Mouse (Mus musculus) thymus, postnatal 4 days (tissue): ENCODE results near the gene OR5BS1P.
A peak's percentile ranks its signal among the peaks of the same experiment; 100 is the strongest.
"Not testable (repeated sequence)": the region's sequence is repeated elsewhere in the genome, so short reads cannot be mapped to it uniquely, and the experiment has no call there.

ENCODE experiments used
- DNase-seq: peaks from one replicate; pipeline ENCODE4 v3.0.0; 2021

OR5BS1P gene

DNA sequence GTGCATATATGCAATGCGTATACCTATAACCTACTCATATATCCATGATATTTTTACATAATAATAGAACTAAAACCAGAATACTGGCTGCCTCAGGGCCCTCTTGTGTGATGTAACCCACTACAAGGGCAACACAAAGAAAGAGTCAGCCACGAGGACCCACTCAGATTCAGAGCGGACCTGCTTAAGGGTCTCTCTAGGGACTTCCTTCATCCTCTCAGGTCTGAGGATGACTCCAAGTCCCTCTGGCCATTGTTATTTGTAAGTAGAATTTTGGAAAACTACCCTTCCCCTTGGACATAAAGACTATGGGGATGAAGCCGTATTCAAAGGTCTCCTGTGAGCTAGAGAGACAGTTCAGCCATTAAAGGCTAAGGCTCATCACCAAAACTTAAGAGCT, at the start of gene OR5BS1P:
OR5BS1P (plus strand) TSS at position 301 of the 400 bp plus-strand sequence.
- no peak for DNase-seq

DNA sequence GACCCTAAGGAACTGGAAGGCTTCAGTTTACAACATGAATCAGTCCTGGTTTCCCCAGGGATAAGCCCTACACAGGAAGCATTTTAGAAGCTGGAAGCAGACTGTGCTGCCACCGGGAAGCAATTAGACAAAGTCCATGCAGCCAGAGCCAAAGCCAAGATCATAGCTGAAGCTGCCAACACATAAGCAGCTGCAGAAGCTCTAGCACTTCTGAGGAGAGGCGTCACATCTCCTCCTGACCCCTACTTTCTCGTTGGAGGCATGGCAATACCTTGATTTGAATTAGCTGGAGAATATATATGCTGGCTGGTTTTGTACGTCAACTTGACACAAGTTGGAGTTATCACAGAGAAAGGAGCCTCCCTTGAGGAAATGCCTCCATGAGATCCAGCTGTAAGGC, 48.8 kb upstream of the OR5BS1P start:
- DNase-seq, result no peak

DNA sequence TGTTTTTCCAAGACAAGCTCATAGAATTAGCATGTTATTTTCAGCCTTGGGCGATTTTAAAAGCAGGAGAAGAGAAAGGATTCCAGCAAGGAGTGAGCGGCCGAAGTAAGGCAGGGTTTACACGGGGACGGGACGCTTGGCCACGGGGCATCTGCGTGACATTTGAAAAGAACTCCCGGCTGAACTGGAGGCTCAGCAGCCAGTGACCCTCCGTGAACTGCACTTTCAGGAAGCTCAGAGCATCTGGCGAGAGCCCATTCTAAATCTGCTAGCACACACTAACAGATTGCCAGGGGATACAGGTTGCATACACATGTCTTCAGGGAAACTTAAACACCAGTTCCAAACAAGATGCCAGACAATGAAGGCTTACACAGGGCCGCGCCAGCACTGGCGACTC, 45.4 kb upstream of the OR5BS1P start:
- DNase-seq, result no peak

DNA sequence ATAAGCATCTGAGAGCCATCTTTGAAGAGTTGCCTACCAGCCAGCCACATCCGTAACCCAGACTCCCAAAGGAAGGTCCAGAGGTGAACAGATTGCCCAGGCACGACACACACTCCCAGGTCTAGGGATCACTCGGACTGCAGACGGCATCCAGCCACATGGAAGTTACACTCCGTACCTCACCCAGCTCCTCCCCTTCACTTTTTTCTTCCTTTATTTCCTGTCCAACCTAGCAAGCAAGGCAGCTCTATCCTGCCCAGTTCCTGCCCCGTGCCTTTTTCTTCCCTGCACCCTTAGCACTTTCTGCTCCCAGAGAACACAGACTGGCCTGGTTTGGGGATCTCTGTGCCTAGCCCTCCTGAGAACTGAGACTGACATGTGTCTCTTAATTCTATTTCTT, 44.9 kb upstream of the OR5BS1P start:
- no peak for DNase-seq

DNA sequence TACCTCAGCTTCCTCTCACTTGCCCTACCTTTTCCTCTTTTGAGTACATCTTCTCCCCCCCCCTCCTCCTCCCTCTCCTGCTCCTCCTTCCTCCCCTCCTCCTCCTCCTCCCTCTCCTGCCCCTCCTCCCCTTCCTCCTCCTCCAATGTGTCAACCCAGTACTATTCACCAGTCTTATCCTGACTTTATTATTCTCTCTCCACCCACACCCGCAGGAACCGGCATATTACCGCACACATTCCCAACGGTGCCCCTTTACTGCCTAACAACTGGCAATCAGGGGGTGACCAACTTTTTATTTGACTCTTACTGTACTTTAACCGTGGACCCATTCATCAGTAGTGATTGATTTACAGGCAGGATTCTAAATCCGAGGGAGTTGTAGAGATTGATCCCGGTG, 44.5 kb upstream of the OR5BS1P start:
- no peak for DNase-seq

DNA sequence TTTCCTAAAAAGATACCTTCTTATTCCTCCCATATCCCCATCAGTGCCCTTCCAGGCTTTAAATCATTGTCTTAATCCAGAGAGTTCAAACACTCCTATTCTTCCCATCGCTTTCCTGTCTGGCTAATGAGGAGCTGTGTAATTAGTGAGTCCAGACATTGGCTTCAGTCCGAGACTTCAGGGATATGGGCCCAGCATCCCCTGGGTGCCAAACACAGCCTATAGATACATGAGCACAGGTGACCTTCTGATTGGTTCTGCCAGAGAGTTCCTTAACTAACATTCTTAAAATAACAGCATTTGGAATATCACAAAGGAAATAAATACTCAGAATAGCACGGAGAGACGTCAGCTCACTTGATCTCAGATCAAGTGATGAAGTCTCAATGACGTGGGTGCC, 38.8 kb upstream of the OR5BS1P start, which contains the start of gene Olfr282:
Olfr282 (plus strand) TSS at position 301 of the 400 bp plus-strand sequence.
- not testable (repeated sequence) for DNase-seq

DNA sequence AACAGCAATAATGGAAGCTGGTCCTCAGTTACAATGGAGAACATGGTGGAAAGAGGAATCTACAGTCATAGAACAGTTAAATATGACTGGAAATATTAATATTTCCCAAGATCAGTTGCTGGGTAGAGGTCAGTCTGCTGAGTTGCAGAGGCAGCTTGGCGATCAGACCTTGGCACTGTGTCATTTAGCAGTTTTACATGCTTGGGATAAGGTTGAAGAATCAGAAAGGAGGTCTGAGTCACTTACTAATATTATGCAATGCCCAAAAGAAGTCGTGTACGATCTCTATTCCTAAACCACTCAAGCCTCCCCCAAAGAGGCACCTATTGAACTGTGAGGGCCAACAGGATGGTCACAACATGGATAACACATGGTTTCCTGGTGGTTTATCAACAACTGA, 25.1 kb upstream of the OR5BS1P start:
- DNase-seq, result no peak

DNA sequence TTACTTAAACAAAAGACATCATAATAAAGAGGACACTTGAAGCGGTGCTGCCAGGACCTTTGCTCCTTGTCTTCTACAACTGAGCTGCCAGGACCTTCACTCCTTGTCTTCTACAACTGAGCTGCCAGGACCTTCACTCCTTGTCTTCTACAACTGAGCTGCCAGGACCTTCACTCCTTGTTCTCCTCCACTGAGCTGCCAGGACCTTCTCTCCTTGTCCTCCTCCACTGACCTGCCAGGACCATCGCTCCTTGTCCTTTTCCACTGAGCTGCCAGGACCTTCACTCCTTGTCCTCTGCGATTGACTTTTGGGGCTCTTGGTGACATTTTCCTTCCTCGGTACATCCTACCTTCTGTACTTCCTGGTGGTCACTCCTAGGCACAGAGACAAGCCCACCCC, 21.2 kb upstream of the OR5BS1P start:
- no peak for DNase-seq

DNA sequence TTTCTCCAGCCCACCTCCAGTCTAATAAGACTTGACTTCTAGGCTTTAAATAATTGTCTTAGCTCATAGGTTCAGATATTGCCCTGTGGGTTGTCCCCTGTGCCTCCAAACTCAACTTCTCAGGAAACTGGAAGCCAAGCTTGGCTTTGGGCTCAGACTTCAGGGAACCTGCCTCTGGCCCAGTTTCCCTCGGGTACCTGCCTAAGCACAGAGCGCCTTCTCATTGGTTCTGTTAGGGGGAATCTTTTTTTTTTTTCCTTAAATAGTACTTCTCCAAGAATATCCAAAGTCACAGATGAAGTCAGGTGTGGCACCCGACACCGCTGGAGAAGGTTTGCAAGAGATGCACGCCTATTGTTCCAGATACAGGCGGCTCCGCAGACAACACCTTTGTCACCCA, 17.4 kb upstream of the OR5BS1P start, which contains the start of gene Olfr281:
Olfr281 (plus strand) TSS at position 301 of the 400 bp plus-strand sequence.
- no peak for DNase-seq

DNA sequence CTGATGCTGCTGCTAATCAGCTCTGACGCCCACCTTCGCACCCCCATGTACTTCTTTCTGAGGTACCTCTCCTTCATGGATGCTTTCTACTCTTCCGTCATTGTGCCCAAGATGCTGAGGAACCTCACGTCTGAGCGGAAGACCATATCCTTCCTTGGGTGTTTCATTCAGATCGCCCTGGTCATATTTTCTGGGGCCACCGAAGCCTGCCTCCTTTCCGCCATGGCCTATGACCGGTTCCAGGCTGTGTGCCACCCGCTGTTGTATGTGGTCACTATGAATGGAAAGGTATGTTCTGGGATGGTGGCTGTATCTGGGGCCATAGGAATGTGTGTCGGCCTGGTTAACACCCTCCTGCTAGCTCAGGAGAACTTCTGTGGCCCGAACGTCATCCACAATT, 1.8 kb downstream of the OR5BS1P start:
- DNase-seq, result no peak

DNA sequence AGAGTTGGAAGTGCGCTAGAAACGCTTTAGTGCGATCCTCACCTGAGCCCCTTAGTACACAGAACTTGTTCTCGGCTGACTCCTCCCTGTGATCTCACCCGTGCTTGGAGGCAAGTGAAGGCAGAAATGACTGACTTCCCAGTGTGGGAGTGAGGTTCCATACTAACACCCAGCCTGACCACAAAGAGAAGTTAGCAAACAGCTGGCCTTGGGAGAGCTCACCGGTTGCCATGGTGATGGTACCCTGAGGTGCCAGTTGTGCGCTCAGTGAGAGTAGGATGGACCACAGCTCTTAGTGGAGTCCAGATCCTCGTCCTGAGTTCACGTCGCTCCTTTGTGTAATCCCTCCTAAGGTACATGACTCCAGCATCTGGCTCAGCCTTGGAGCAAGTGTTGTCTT, 5.3 kb downstream of the OR5BS1P start:
- DNase-seq, result no peak

DNA sequence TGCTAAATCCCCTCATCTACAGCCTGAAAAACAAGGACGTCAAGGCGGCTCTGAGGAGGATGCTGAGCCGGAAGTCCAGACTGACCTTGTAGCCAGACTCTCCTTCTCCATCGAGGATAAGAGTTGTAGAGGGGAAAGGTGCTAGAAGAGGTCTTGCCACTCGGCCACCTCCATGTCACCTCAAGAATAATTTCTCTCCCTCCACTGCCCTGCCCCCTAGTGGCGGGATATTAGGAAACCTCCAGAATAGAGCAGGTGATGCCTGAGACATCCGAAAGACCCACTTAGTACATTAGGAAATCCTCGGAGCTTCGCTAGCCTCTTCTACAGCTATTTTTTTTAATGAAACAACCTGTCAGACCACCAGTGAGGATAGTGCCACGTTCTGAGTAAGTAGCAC, 5.7 kb downstream of the OR5BS1P start:
- DNase-seq, result peak; percentile 79

DNA sequence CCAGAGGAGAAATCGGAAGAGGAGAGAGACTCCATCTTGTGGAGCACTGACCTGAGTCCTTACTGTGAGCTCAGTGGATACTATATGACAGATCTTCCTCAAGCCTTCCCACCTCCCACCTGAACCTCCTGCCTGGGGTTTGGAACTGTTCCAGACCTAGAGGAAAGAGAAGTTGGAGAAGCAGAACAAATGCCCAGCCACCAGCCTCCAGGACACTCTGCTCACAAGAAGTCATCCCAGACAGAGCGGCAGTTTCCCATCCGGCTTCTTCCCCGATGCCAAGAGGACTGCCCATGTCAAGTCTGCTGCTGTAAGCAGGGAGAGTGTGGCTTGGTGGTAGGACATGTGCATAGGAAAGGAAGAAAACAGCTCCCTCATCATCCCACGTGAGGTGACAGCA, 6.6 kb downstream of the OR5BS1P start:
- no peak for DNase-seq

DNA sequence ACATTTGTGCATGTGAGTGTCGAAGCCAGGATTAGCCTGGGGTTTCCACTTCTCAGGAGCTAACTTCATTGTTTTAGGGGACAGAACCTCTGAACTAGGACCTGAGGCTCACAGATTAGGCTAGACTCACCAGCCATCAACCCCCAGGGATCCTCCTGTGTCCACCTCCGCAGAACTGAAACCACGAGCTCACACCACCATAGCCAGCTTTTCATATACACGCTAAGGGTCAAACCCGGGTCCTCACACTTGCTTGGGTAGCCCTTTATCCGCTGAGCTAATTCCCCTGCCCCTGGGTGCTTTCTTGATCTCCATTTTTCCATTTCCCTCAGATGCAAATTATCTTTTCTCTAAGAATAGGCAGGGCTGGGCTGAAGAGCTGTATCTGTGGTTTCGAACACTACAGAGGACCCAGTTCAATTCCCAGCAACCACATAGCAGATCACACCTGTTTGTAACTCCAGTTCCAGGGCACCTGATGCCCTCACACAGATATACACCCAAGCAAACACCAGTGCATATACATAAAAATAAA, 9.9 kb downstream of the OR5BS1P start:
- no peak for DNase-seq

DNA sequence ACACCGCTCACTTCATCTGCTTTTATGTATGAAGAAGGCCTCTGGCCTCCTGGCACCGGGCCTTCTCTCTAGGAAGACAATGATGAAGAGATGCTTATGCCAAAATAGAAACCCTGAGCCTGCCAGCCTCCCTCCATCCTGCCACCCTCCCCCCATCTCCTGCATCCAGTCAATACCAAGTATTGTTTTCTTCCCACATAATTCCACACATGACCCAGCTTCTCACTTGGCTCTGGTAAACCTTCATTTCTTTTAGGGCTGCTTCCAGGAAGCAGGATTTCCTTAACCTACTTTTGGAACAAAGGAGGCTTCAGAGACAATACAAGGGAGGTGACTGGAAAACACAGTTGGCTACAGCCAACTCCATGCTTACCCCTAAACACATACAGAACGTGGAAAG, 13.0 kb downstream of the OR5BS1P start, which contains the start of gene Lalba:
Lalba (minus strand) TSS at position 21 of the 400 bp plus-strand sequence.
- DNase-seq, result no peak

DNA sequence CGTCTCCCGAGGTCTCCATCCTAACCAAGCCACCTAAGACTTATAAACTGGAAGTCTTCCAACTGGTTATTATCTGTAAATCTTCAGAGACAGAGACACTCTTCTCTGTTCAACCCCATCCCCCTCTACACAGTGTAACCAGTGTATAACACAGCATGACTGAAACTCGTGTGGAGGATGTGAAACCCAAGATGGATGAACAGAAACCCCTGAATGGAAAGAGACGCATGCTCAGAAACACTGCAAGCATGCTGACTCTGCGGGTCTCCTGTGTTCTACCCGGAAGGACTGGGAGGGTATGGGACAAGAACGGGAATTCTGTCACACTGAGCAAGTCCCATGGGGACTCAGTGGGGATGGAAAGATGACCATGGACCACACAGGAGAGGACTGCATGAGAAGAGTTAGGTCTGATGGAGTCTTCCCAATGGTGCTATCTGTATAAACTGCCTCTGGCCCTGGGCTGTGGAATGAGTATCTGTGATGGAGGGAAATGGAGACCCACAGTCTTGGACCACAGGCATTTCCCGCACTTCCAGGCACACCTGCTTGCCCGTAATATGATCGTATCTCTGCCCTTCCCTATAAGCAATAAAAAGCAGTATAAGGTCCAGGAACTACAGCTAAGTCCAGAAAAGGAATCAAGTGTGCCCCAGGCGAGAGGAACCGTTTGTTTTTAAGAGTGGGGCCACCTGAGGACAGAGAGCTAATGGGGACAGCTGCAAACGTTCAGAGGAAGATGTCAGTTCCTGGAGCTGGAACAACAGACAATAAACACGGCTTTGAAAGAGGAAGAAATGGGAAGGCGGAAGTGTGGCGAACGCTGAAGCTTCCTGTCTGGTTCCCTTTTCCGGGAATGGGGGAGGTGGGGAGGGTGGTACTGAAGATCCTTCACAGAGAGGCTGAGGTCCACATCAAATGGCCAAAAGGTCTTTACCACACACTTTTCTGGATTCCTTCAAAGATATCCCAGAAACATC, 14.5 kb downstream of the OR5BS1P start:
- DNase-seq, result no peak

DNA sequence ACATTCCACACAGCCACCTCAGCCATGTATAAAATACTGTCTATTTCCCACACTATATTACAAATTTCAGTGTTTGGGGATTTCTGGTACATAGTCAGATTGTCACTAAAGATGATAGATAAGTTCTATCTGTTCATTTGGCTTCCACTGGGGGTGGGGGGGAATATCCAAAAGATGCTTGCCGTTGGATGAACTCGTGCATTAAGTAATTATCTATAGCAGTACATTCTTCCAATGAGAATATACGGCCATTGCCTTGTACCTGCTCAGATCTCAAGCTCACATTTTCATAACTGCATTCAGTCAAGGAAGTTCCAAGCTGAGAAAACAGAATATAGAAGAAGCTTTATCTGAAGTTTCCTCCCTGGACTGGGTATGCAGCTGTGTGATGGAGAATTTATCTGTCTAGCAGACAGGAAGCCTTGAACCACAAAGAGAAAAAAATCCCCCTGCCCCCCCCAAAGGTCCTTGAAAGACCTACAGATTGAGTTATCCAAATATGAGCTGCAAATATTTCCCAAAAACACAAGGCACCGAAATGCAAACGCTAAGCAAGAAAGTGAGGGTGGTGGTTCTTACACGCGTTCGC, 16.8 kb downstream of the OR5BS1P start:
- DNase-seq, result no peak

DNA sequence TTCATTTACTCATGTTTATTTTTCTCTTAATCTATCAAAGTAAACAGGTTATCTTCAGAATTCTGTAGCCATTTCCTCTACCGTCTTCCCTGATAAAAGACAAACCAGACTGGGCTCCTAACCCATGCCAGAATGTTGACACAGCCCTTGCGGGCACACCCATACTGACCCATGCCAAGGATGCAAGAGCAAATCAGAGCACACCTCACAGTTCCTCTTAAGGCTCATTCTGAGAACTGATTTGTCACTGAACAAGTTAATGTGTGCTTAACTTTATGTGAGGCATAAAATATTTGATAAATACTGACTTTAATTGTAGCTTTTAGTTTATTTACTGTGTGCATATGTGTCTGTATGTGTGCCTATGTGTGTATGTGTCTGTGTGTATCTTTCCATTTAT, 21.6 kb downstream of the OR5BS1P start:
- no peak for DNase-seq

DNA sequence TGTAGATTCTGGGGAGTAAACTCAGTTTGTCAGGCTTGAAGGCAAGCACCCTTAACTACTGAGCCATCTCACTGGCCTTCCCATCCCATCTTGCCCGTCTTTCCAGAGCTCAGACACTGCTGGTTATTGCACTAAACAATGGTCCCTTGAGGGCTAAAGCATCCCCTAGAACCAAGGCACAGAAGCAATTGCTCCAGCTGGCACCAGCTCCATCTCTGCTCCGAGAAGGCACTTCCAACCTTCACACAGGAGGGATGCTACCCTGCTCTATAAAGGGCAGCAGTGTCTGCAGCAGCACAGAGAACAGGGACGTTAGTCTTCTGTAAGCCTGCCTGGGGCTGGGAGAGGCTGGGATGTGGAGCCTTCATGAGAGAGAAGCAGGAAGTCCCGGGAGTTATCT, 22.4 kb downstream of the OR5BS1P start, which contains the start of gene Olfr279:
Olfr279 (plus strand) TSS at position 301 of the 400 bp plus-strand sequence.
- DNase-seq, result no peak

DNA sequence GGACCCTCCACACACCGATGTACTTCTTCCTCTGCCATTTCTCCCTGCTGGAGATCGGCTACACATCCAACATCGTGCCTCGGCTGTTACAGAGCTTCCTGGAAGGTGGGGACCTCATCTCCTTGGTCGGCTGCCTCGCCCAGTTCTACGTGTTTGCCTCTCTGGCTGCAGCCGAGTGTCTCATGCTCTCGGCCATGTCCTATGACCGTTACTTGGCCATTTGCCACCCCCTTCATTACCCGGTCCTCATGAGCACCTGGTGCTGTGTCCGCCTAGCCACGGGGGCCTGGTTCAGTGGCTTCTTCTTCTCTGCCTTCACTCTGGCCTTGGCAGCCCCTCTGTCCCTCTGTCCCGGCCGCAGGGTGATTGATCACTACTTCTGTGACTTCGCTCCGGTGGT, 27.9 kb downstream of the OR5BS1P start:
- DNase-seq, result no peak

DNA sequence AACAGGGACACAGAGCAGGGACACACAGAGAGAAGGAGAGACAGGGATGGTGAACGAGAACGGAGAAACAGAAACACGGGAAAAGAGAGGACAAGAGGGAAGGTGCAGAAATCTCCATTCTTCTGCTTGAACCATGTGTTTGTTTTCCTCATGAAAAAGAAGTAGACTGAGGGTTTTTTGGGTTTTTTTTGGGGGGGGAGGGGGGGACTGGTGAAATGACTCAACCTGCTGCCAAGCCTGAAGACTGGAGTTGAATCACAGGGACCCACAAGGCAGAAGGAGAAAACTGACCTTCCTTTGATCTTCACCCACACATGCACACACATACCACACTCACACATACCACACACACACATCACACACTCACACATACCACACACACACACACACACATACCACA, 33.6 kb downstream of the OR5BS1P start:
- no peak for DNase-seq

DNA sequence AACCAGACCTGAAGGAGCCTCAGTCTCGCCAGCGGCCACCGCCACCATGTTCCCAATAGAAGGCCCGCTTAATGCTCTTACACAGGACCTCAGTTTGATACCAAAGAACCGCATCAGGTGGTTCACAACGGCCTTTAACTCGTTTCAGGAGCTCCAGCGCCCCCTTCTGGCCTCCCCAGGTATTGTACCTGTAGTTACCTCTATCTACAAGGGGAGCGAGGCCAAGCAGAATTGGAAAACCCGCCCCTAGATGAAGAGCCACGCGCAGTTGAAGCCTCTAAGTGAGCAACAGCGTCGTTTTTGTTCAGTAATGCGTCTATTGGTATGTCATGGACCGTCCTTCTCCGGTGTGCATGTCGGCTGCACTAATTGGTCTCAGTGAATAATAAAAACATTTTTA, 34.8 kb downstream of the OR5BS1P start:
- DNase-seq, result peak; percentile 94

DNA sequence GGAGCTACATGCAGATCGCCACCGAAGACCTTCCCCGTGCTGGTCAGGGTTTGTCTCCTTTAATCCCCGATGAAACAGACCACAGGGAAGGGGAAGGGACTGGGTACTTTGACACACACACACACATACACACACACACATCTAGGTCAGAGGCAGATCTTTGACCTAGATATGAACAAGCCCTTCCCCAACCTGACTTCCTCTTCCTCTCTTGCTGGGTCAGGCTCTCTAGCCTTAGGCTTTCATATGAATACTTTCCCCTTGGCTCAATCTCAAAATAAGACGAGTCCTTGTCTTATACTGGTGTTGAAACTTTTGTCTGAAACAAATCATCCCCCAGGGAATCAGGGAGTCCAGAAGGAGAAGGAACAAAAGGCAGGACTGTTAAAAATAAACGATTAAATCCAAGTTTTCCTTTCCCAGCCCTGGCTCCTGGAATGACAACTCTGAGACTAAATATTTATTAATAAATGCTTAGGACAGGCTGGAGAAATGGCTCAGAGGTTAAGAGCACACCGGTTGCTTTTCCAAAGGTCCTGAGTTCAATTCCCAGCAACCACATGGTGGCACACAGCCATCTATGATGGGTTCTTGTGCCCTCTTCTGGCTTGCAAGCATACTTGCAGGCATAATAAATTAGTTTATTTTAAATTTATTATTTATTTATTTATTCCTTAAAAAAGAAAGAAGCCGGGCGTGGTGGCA, 36.7 kb downstream of the OR5BS1P start:
- peak; percentile 36 for DNase-seq
